Mouse (Mus musculus): ENCODE data around the gene Polrmt. TPM values are rescaled to one million over a fixed set of nuclear protein-coding genes. Genes with fewer than 3 reads are reported as not detected.
A peak's percentile ranks its signal among the peaks of the same experiment; 100 is the strongest.
"Not testable (repeated sequence)": the region's sequence is repeated elsewhere in the genome, so short reads cannot be mapped to it uniquely, and the experiment has no call there.

Gene Polrmt
- polyA plus RNA-seq, 1 experiment from 2014 or later = 36.5 TPM

- no peaks in the 10 kb centered on the region; the same call in 1 of the 2 replicates for H3K9me3 ChIP-seq (ENCODE audit: control insufficient read depth, low read length)
- H3K27ac ChIP-seq (ENCODE audit: low read depth, low read length) = peak overlapping the region; percentile 92
- 11% methylated on average over 40 of the region's 40 CpGs for WGBS
- H3K4me3 ChIP-seq (ENCODE audit: low read depth, low read length) = peak overlapping the region; percentile 96
- peak overlapping the region; percentile 47; the same call in 1 of the 2 replicates for H3K9ac ChIP-seq (ENCODE audit: low read depth, low read length)
- H3K4me2 ChIP-seq = peak overlapping the region; percentile 87
- 0 out of 2 replicates have a peak, but pooled peaks cover 3% of the 10 kb centered on the region for H3K27me3 ChIP-seq (replicated peaks; ENCODE audit: control insufficient read depth, insufficient read depth, low read length)
- peaks cover 29% of the 10 kb centered on the region for H3K4me1 ChIP-seq (replicated peaks; ENCODE audit: control insufficient read depth, insufficient read depth, low read length)
- peak; percentile 49 for ATAC-seq (replicated peaks; ENCODE audit: low FRiP score)
- peak; percentile 85 for DNase-seq (ENCODE audit: low spot score)
- H3K36me3 ChIP-seq (ENCODE audit: control insufficient read depth, insufficient read depth, low read length) = no peaks in the 10 kb centered on the region; the same call in 1 of the 2 replicates
These were observed 21.2 kb upstream of the Polrmt start for GRCm38 (mm10) chr10:79767372-79768244.

GRCm38 (mm10) chr10:79766508-79767325, 20.3 kb upstream of the Polrmt start, which contains the start of gene Rnf126:
Gene Rnf126 (minus strand): TSS chr10:79766952.
- peak; percentile 93 for ATAC-seq (replicated peaks; ENCODE audit: low FRiP score)

GRCm38 (mm10) chr10:79766001-79766507, 19.7 kb upstream of the Polrmt start:
- peaks cover 15% of the 10 kb centered on the region for H3K36me3 ChIP-seq (ENCODE audit: control insufficient read depth, insufficient read depth, low read length)
- 7% methylated on average over 16 of the region's 16 CpGs for WGBS
- H3K4me2 ChIP-seq = peak overlapping the region; percentile 87
- peak overlapping the region; percentile 96 for H3K4me3 ChIP-seq (ENCODE audit: low read depth, low read length)
- H3K27me3 ChIP-seq (replicated peaks; ENCODE audit: control insufficient read depth, insufficient read depth, low read length) = 0 out of 2 replicates have a peak, but pooled peaks cover 3% of the 10 kb centered on the region
- H3K9me3 ChIP-seq (ENCODE audit: control insufficient read depth, low read length) = no peaks in the 10 kb centered on the region
- H3K9ac ChIP-seq (ENCODE audit: low read depth, low read length) = peak overlapping the region; percentile 99
- peak overlapping the region; percentile 92 for H3K27ac ChIP-seq (ENCODE audit: low read depth, low read length)
- ATAC-seq (replicated peaks; ENCODE audit: low FRiP score) = no peak
- H3K4me1 ChIP-seq (replicated peaks; ENCODE audit: control insufficient read depth, insufficient read depth, low read length) = peaks cover 29% of the 10 kb centered on the region
- no peak for DNase-seq (ENCODE audit: low spot score)

More at GRCm38 (mm10) chr10:79766508-79767325, 20.3 kb upstream of the Polrmt start, which contains the start of gene Rnf126:
- Histone ChIP-seq H3K4me3 (ENCODE audit: low read depth, low read length) (peak within 1 kb of the TSS; percentile 96), H3K9ac (ENCODE audit: low read depth, low read length) (peak within 1 kb of the TSS; percentile 99), H3K36me3 (ENCODE audit: control insufficient read depth, insufficient read depth, low read length) (peaks cover 8% of the 10 kb centered on the region), H3K9me3 (ENCODE audit: control insufficient read depth, low read length) (no peaks in the 10 kb centered on the region), H3K4me1 (replicated peaks; ENCODE audit: control insufficient read depth, insufficient read depth, low read length) (peaks cover 29% of the 10 kb centered on the region), H3K27me3 (replicated peaks; ENCODE audit: control insufficient read depth, insufficient read depth, low read length) (0 out of 2 replicates have a peak, but pooled peaks cover 3% of the 10 kb centered on the region), H3K4me2 (peak within 1 kb of the TSS; percentile 87), H3K27ac (ENCODE audit: low read depth, low read length) (peak within 1 kb of the TSS; percentile 92)
- WGBS = under 1% methylated on average over 101 of the region's 101 CpGs
- DNase-seq (ENCODE audit: low spot score) = peak; percentile 99

GRCm38 (mm10) chr10:79765228-79765745, 18.9 kb upstream of the Polrmt start:
- 72% methylated on average over 2 of the region's 2 CpGs for WGBS
- no peak for ATAC-seq (replicated peaks; ENCODE audit: low FRiP score)
- Histone ChIP-seq H3K9me3 (ENCODE audit: control insufficient read depth, low read length) (no peaks in the 10 kb centered on the region), H3K9ac (ENCODE audit: low read depth, low read length) (peak overlapping the region; percentile 99), H3K27ac (ENCODE audit: low read depth, low read length) (no peak overlapping the region; the same call in 1 of the 2 replicates), H3K36me3 (ENCODE audit: control insufficient read depth, insufficient read depth, low read length) (peaks cover 21% of the 10 kb centered on the region), H3K4me2 (peak overlapping the region; percentile 87), H3K4me3 (ENCODE audit: low read depth, low read length) (peak overlapping the region; percentile 96), H3K4me1 (replicated peaks; ENCODE audit: control insufficient read depth, insufficient read depth, low read length) (peaks cover 29% of the 10 kb centered on the region), H3K27me3 (replicated peaks; ENCODE audit: control insufficient read depth, insufficient read depth, low read length) (no peaks in the 10 kb centered on the region)
- no peak for DNase-seq (ENCODE audit: low spot score)

- Histone ChIP-seq H3K4me1 (replicated peaks; ENCODE audit: control insufficient read depth, insufficient read depth, low read length) (peaks cover 29% of the 10 kb centered on the region), H3K9me3 (ENCODE audit: control insufficient read depth, low read length) (no peaks in the 10 kb centered on the region), H3K27me3 (replicated peaks; ENCODE audit: control insufficient read depth, insufficient read depth, low read length) (no peaks in the 10 kb centered on the region), H3K4me3 (ENCODE audit: low read depth, low read length) (no peak overlapping the region), H3K4me2 (0 out of 2 replicates have a peak overlapping the region, but pooled peaks have one; percentile 10), H3K27ac (ENCODE audit: low read depth, low read length) (no peak overlapping the region), H3K9ac (ENCODE audit: low read depth, low read length) (no peak overlapping the region), H3K36me3 (ENCODE audit: control insufficient read depth, insufficient read depth, low read length) (peaks cover 23% of the 10 kb centered on the region)
- ATAC-seq (replicated peaks; ENCODE audit: low FRiP score) = no peak
- DNase-seq (ENCODE audit: low spot score) = no peak
- WGBS = 78% methylated on average over 7 of the region's 7 CpGs
These were observed 17.9 kb upstream of the Polrmt start for GRCm38 (mm10) chr10:79764234-79764633.

- no peak for DNase-seq (ENCODE audit: low spot score)
- Histone ChIP-seq H3K4me1 (replicated peaks; ENCODE audit: control insufficient read depth, insufficient read depth, low read length) (peaks cover 25% of the 10 kb centered on the region), H3K36me3 (ENCODE audit: control insufficient read depth, insufficient read depth, low read length) (peaks cover 35% of the 10 kb centered on the region), H3K27me3 (replicated peaks; ENCODE audit: control insufficient read depth, insufficient read depth, low read length) (no peaks in the 10 kb centered on the region), H3K4me2 (no peak overlapping the region), H3K27ac (ENCODE audit: low read depth, low read length) (no peak overlapping the region), H3K4me3 (ENCODE audit: low read depth, low read length) (no peak overlapping the region), H3K9me3 (ENCODE audit: control insufficient read depth, low read length) (no peaks in the 10 kb centered on the region), H3K9ac (ENCODE audit: low read depth, low read length) (no peak overlapping the region)
- WGBS = 86% methylated on average over 3 of the region's 3 CpGs
- ATAC-seq (replicated peaks; ENCODE audit: low FRiP score) = no peak
These were observed 16.5 kb upstream of the Polrmt start for GRCm38 (mm10) chr10:79762875-79763274.

GRCm38 (mm10) chr10:79760603-79761143, 14.3 kb upstream of the Polrmt start:
- Histone ChIP-seq H3K4me1 (replicated peaks; ENCODE audit: control insufficient read depth, insufficient read depth, low read length) (peaks cover 18% of the 10 kb centered on the region), H3K4me2 (no peak overlapping the region), H3K27me3 (replicated peaks; ENCODE audit: control insufficient read depth, insufficient read depth, low read length) (no peaks in the 10 kb centered on the region), H3K9me3 (ENCODE audit: control insufficient read depth, low read length) (no peaks in the 10 kb centered on the region), H3K9ac (ENCODE audit: low read depth, low read length) (no peak overlapping the region), H3K4me3 (ENCODE audit: low read depth, low read length) (no peak overlapping the region), H3K36me3 (ENCODE audit: control insufficient read depth, insufficient read depth, low read length) (peaks cover 51% of the 10 kb centered on the region), H3K27ac (ENCODE audit: low read depth, low read length) (no peak overlapping the region)
- ATAC-seq (replicated peaks; ENCODE audit: low FRiP score) (no peak), DNase-seq (ENCODE audit: low spot score) (no peak)
- 88% methylated on average over 11 of the region's 11 CpGs for WGBS

GRCm38 (mm10) chr10:79759675-79760074, 13.3 kb upstream of the Polrmt start:
- 97% methylated on average over 1 of the region's 1 CpGs for WGBS
- Histone ChIP-seq H3K36me3 (ENCODE audit: control insufficient read depth, insufficient read depth, low read length) (peaks cover 53% of the 10 kb centered on the region), H3K4me1 (replicated peaks; ENCODE audit: control insufficient read depth, insufficient read depth, low read length) (peaks cover 17% of the 10 kb centered on the region)
- ATAC-seq (replicated peaks; ENCODE audit: low FRiP score); H3K27ac ChIP-seq (ENCODE audit: low read depth, low read length); H3K27me3 ChIP-seq (replicated peaks; ENCODE audit: control insufficient read depth, insufficient read depth, low read length); H3K4me3 ChIP-seq (ENCODE audit: low read depth, low read length); H3K9ac ChIP-seq (ENCODE audit: low read depth, low read length); DNase-seq (ENCODE audit: low spot score); H3K4me2 ChIP-seq; H3K9me3 ChIP-seq (ENCODE audit: control insufficient read depth, low read length): not testable (repeated sequence)

All from liver, embryonic 11.5 days (tissue).